Mouse (Mus musculus) E14TG2a.4 (cell line): ENCODE measurements around the gene Cilp.

Experiments
- CTCF ChIP-seq: conservative IDR thresholded peaks from 2 replicates; pipeline ENCODE4 v1.5.1; 2014; ENCODE audit warnings: low read length
- NANOG ChIP-seq: IDR thresholded peaks from 2 replicates; pipeline ENCODE4 v1.6.1; 2014; ENCODE audit warnings: borderline replicate concordance, low read length, mixed read lengths

GRCm38 (mm10) chr9:65239176-65239575 lies 25.8 kb upstream of the Cilp start:
- TF ChIP-seq CTCF (no peak), NANOG (no peak)
